Mouse (Mus musculus) neural tube, embryonic 15.5 days (tissue): ENCODE results near the gene Ifitm2. TPM values are rescaled to one million over a fixed set of nuclear protein-coding genes. Genes with fewer than 3 reads are reported as not detected.

Experiments used
- ATAC-seq: fragments of 200-750 bp; cut with Nextera tagmentation; 2 replicates; pipeline ENCODE4 v1.8.0; 2017; ENCODE audit warnings: mild to moderate bottlenecking, moderate TSS enrichment, moderate library complexity; ENCODE audit not compliant: low FRiP score
- H3K27ac ChIP-seq: fragments of 300-500 bp; sonication (generic); replicated peaks from 2 replicates; pipeline ENCODE4 v1.5.1; 2015; ENCODE audit warnings: mild to moderate bottlenecking, inconsistent platforms
- H3K27me3 ChIP-seq: fragments of 300-500 bp; sonication (generic); replicated peaks from 2 replicates; pipeline ENCODE4 v1.6.1; 2015; ENCODE audit warnings: inconsistent platforms
- H3K36me3 ChIP-seq: fragments of 300-500 bp; sonication (generic); 2 replicates; pipeline ENCODE4 v1.6.1; 2015; ENCODE audit warnings: inconsistent platforms
- H3K4me1 ChIP-seq: fragments of 300-500 bp; sonication (generic); 2 replicates; pipeline ENCODE4 v1.6.1; 2015; ENCODE audit warnings: inconsistent platforms
- H3K4me2 ChIP-seq: fragments of 300-500 bp; sonication (generic); 2 replicates; pipeline ENCODE4 v1.6.1; 2015; ENCODE audit warnings: inconsistent platforms, mild to moderate bottlenecking, moderate library complexity
- H3K4me3 ChIP-seq: fragments of 300-500 bp; sonication (generic); replicated peaks from 2 replicates; pipeline ENCODE4 v1.5.1; 2015; ENCODE audit warnings: mild to moderate bottlenecking, inconsistent platforms
- H3K9ac ChIP-seq: fragments of 300-500 bp; sonication (generic); replicated peaks from 2 replicates; pipeline ENCODE4 v1.6.1; 2015; ENCODE audit warnings: mild to moderate bottlenecking, inconsistent platforms
- H3K9me3 ChIP-seq: fragments of 300-500 bp; sonication (generic); replicated peaks from 2 replicates; pipeline ENCODE4 v1.6.1; 2016; ENCODE audit warnings: inconsistent platforms
- WGBS: fragments of 180-500 bp; shearing (Covaris S2); methylation state at CpG from one replicate; pipeline ENCODE4 v1.1.7; 2015; ENCODE audit warnings: mixed read lengths; 5-methylcytosine and 5-hydroxymethylcytosine counted together
- polyA plus RNA-seq: library from polyadenylated mRNA; unstranded; fragments of >200 nt; fragmentation: Nextera tagmentation; extraction: Ambion mirVana; gene quantifications from 2 replicates; pipeline ENCODE4 v1.2.1, GENCODE M21; 2015

The Ifitm2 gene
- polyA plus RNA-seq, 1 experiment from 2014 or later, result 197 TPM

- H3K9ac ChIP-seq, result no peak overlapping the region
- 2% methylated on average over 8 of the region's 8 CpGs for WGBS
- H3K4me1 ChIP-seq, result peaks cover 27% of the 10 kb centered on the region
- peak overlapping the region; percentile 33 for H3K4me2 ChIP-seq
- H3K36me3 ChIP-seq, result no peaks in the 10 kb centered on the region
- peak; percentile 75 for ATAC-seq
- peak overlapping the region; percentile 48 for H3K27ac ChIP-seq
- H3K27me3 ChIP-seq, result 0 out of 2 replicates have a peak, but pooled peaks cover 4% of the 10 kb centered on the region
- H3K4me3 ChIP-seq, result no peak overlapping the region
- no peaks in the 10 kb centered on the region for H3K9me3 ChIP-seq
Observed at GRCm38 (mm10) chr7:140939669-140940171, 16.1 kb downstream of the Ifitm2 start.

- H3K27ac ChIP-seq, result peak overlapping the region; percentile 48; the same call in 1 of the 2 replicates
- no peaks in the 10 kb centered on the region for H3K9me3 ChIP-seq
- no peak overlapping the region for H3K9ac ChIP-seq
- no peak overlapping the region for H3K4me2 ChIP-seq
- H3K4me1 ChIP-seq, result peaks cover 27% of the 10 kb centered on the region
- no peak overlapping the region for H3K4me3 ChIP-seq
- WGBS, result 19% methylated on average over 2 of the region's 2 CpGs
- no peak for ATAC-seq
- H3K27me3 ChIP-seq, result 0 out of 2 replicates have a peak, but pooled peaks cover 4% of the 10 kb centered on the region
- no peaks in the 10 kb centered on the region for H3K36me3 ChIP-seq
Observed at GRCm38 (mm10) chr7:140938896-140939295, 16.9 kb downstream of the Ifitm2 start.

- ATAC-seq, result no peak
- Histone ChIP-seq H3K27ac (no peak overlapping the region), H3K9ac (no peak overlapping the region), H3K4me2 (no peak overlapping the region), H3K4me1 (peaks cover 27% of the 10 kb centered on the region), H3K36me3 (no peaks in the 10 kb centered on the region), H3K27me3 (0 out of 2 replicates have a peak, but pooled peaks cover 4% of the 10 kb centered on the region), H3K4me3 (no peak overlapping the region), H3K9me3 (no peaks in the 10 kb centered on the region)
- 54% methylated on average over 3 of the region's 3 CpGs for WGBS
Observed at GRCm38 (mm10) chr7:140938436-140938835, 17.4 kb downstream of the Ifitm2 start.

GRCm38 (mm10) chr7:140927181-140927580, 28.6 kb downstream of the Ifitm2 start:
- Histone ChIP-seq H3K9ac (no peak overlapping the region), H3K27me3 (peaks cover 41% of the 10 kb centered on the region), H3K4me1 (peaks cover 17% of the 10 kb centered on the region), H3K4me3 (no peak overlapping the region), H3K36me3 (no peaks in the 10 kb centered on the region), H3K4me2 (no peak overlapping the region), H3K9me3 (no peaks in the 10 kb centered on the region), H3K27ac (no peak overlapping the region)
- WGBS, result 88% methylated on average over 6 of the region's 6 CpGs
- no peak for ATAC-seq

GRCm38 (mm10) chr7:140923070-140923775, 32.6 kb downstream of the Ifitm2 start:
- H3K4me1 ChIP-seq, result peaks cover 25% of the 10 kb centered on the region
- no peak; the same call in 1 of the 2 replicates for ATAC-seq
- H3K9ac ChIP-seq, result peak overlapping the region; percentile 30
- peak overlapping the region; percentile 79 for H3K4me2 ChIP-seq
- H3K27ac ChIP-seq, result no peak overlapping the region
- no peaks in the 10 kb centered on the region for H3K9me3 ChIP-seq
- WGBS, result 20% methylated on average over 30 of the region's 30 CpGs
- H3K4me3 ChIP-seq, result peak overlapping the region; percentile 44
- H3K27me3 ChIP-seq, result peaks cover 75% of the 10 kb centered on the region
- no peaks in the 10 kb centered on the region for H3K36me3 ChIP-seq

DNA sequence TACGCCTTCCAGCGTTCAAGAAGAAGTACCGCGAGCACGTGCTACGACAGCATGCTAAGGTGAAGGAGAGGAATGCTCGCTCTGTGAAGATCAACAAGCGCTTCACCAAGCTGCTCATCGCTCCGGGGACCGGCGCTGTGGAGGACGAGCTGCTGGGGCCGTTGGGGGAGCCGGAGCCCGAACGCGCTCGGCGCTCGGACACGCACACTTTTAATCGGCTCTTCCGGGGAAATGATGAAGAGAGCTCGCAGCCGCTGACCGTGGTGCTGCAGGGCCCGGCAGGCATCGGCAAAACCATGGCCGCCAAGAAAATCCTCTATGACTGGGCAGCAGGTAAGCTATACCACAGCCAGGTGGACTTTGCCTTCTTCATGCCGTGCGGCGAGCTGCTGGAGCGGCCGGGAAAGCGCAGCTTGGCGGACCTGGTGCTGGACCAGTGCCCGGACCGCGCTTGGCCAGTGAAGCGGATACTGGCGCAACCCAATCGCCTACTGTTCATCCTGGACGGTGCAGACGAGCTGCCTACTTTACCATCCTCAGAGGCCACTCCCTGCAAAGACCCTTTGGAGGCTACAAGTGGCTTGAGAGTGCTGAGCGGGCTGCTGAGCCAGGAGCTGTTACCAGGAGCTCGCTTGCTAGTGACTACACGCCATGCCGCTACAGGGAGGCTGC, 33.3 kb downstream of the Ifitm2 start:
- ATAC-seq, result peak; percentile 63; the same call in 1 of the 2 replicates
- Histone ChIP-seq H3K9me3 (no peaks in the 10 kb centered on the region), H3K9ac (peak overlapping the region; percentile 30), H3K4me1 (peaks cover 25% of the 10 kb centered on the region), H3K27me3 (peaks cover 77% of the 10 kb centered on the region), H3K4me3 (peak overlapping the region; percentile 44), H3K27ac (no peak overlapping the region), H3K36me3 (no peaks in the 10 kb centered on the region), H3K4me2 (peak overlapping the region; percentile 79)
- WGBS, result under 1% methylated on average over 49 of the region's 49 CpGs

- H3K27me3 ChIP-seq, result peaks cover 75% of the 10 kb centered on the region
Observed at GRCm38 (mm10) chr7:140921225-140921975, 34.4 kb downstream of the Ifitm2 start.

GRCm38 (mm10) chr7:140920418-140921029, 35.3 kb downstream of the Ifitm2 start, which contains the start of gene Nlrp6:
Gene Nlrp6 (plus strand): TSS chr7:140920902.
- H3K4me2 ChIP-seq, result peak within 1 kb of the TSS; percentile 79

More at GRCm38 (mm10) chr7:140921225-140921975, 34.4 kb downstream of the Ifitm2 start:
- WGBS, result 28% methylated on average over 22 of the region's 22 CpGs
- H3K27ac ChIP-seq, result no peak overlapping the region
- H3K9ac ChIP-seq, result no peak overlapping the region
- H3K36me3 ChIP-seq, result no peaks in the 10 kb centered on the region
- H3K4me2 ChIP-seq, result peak overlapping the region; percentile 79
- no peak overlapping the region for H3K4me3 ChIP-seq
- H3K9me3 ChIP-seq, result no peaks in the 10 kb centered on the region
- ATAC-seq, result no peak
- peaks cover 25% of the 10 kb centered on the region for H3K4me1 ChIP-seq

DNA sequence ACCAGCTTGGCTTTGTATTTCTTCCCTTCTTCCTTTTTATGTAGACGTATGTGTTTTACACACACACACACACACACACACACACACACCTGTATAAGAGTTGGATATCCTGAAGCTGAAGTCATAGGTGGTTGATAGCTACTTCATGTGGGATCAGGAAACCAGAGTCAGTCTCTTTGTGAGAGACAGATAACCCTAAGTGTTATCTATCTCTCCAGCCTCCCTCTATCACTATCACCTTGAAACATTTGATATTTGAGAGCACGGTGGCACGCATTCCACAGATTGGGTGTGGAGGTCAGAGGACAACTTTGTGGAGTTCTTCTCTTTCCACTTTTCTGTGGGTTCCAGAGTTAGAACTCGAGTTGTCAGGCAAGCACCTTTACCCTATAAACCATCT, 35.9 kb downstream of the Ifitm2 start:
- Histone ChIP-seq H3K4me1 (peaks cover 25% of the 10 kb centered on the region), H3K36me3 (no peaks in the 10 kb centered on the region), H3K27ac (no peak overlapping the region), H3K4me2 (no peak overlapping the region), H3K27me3 (peaks cover 66% of the 10 kb centered on the region), H3K9me3 (no peaks in the 10 kb centered on the region), H3K4me3 (no peak overlapping the region), H3K9ac (no peak overlapping the region)
- 85% methylated on average over 4 of the region's 4 CpGs for WGBS
- no peak for ATAC-seq

More at GRCm38 (mm10) chr7:140920418-140921029, 35.3 kb downstream of the Ifitm2 start, which contains the start of gene Nlrp6:
- H3K27ac ChIP-seq, result no peak within 1 kb of the TSS
- peaks cover 72% of the 10 kb centered on the region for H3K27me3 ChIP-seq
- no peaks in the 10 kb centered on the region for H3K9me3 ChIP-seq
- no peaks in the 10 kb centered on the region for H3K36me3 ChIP-seq
- WGBS, result 85% methylated on average over 8 of the region's 8 CpGs
- no peak within 1 kb of the TSS for H3K9ac ChIP-seq
- no peak for ATAC-seq
- H3K4me1 ChIP-seq, result peaks cover 25% of the 10 kb centered on the region
- no peak within 1 kb of the TSS for H3K4me3 ChIP-seq

DNA sequence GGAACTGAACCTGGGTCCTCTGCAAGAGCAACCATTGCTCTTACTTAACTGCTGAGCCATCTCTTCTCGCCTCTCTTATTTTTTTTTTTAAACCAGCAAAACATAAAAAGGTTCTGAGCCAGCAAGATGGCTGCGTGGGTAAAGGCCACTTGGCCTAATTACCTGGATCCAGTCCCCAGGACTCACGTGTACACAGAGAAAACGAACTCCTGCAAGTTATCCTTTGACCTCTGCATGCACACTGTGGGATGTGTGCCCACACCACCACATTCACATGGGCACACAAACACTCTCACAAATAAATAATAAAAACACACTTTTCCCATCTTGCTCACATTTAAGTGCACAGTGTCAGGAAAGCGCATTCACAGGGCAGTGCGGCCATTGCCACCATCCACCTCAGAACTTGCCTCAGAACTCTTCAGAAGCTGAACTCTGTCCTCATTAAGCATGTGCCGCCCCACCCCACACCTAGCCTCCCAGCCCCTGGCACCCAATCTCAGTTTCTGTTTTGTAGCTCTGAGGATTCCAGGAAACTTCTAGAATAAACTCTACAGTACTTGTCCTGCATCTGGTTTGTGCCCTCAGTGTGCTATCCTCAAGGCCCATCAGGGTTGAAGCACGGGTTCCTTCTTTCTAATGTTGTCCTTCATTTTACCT, 41.6 kb downstream of the Ifitm2 start:
- H3K4me3 ChIP-seq, result no peak overlapping the region
- H3K9me3 ChIP-seq, result no peaks in the 10 kb centered on the region
- no peak overlapping the region for H3K4me2 ChIP-seq
- no peaks in the 10 kb centered on the region; the same call in 1 of the 2 replicates for H3K4me1 ChIP-seq
- H3K36me3 ChIP-seq, result no peaks in the 10 kb centered on the region
- 91% methylated on average over 8 of the region's 8 CpGs for WGBS
- H3K27me3 ChIP-seq, result peaks cover 9% of the 10 kb centered on the region
- H3K9ac ChIP-seq, result no peak overlapping the region
- H3K27ac ChIP-seq, result no peak overlapping the region
- no peak for ATAC-seq
